Mouse (Mus musculus) forebrain, embryonic 15.5 days (tissue): ENCODE measurements around the gene Lyzl4. TPM values are rescaled to one million over a fixed set of nuclear protein-coding genes. Genes with fewer than 3 reads are reported as not detected.
"Not testable (repeated sequence)": the region's sequence is repeated elsewhere in the genome, so short reads cannot be mapped to it uniquely, and the experiment has no call there.

Experiments
- ATAC-seq: fragments of 200-750 bp; cut with Nextera tagmentation; replicated peaks from 2 replicates; pipeline ENCODE4 v1.8.0; 2017; ENCODE audit warnings: mild to moderate bottlenecking, moderate TSS enrichment, moderate library complexity
- H3K27ac ChIP-seq: fragments of 300-500 bp; sonication (generic); replicated peaks from 2 replicates; pipeline ENCODE4 v1.5.1; 2015; ENCODE audit warnings: mild to moderate bottlenecking, inconsistent platforms
- H3K27me3 ChIP-seq: fragments of 300-500 bp; sonication (generic); 2 replicates; pipeline ENCODE4 v1.6.1; 2015; ENCODE audit warnings: inconsistent platforms
- H3K36me3 ChIP-seq: fragments of 300-500 bp; sonication (generic); 2 replicates; pipeline ENCODE4 v1.6.1; 2015; ENCODE audit warnings: mild to moderate bottlenecking, inconsistent platforms
- H3K4me1 ChIP-seq: fragments of 300-500 bp; sonication (generic); 2 replicates; pipeline ENCODE4 v1.6.1; 2015; ENCODE audit warnings: inconsistent platforms
- H3K4me2 ChIP-seq: fragments of 300-500 bp; sonication (generic); replicated peaks from 2 replicates; pipeline ENCODE4 v1.6.1; 2015; ENCODE audit warnings: mild to moderate bottlenecking, inconsistent platforms
- H3K4me3 ChIP-seq: fragments of 300-500 bp; sonication (generic); 2 replicates; pipeline ENCODE4 v1.5.1; 2015; ENCODE audit warnings: mild to moderate bottlenecking, inconsistent platforms
- H3K9ac ChIP-seq: fragments of 300-500 bp; sonication (generic); replicated peaks from 2 replicates; pipeline ENCODE4 v1.6.1; 2015; ENCODE audit warnings: mild to moderate bottlenecking, inconsistent platforms
- H3K9me3 ChIP-seq: fragments of 300-500 bp; sonication (generic); 2 replicates; pipeline ENCODE4 v1.6.1; 2016; ENCODE audit warnings: inconsistent platforms
- whole genome bisulfite sequencing: fragments of 180-500 bp; shearing (Covaris S2); methylation state at CpG from one replicate; pipeline ENCODE4 v1.1.7; 2015; ENCODE audit warnings: mixed read lengths; 5-methylcytosine and 5-hydroxymethylcytosine counted together
- polyA plus RNA-seq: library from polyadenylated mRNA; unstranded; fragments of >200 nt; fragmentation: Nextera tagmentation; extraction: Ambion mirVana; gene quantifications from 2 replicates; pipeline ENCODE4 v1.2.1, GENCODE M21; 2015

Lyzl4 gene
- polyA plus RNA-seq, 1 experiment from 2014 or later = not detected

- Histone ChIP-seq H3K4me1 (peaks cover 30% of the 10 kb centered on the region), H3K36me3 (no peaks in the 10 kb centered on the region), H3K27ac (no peak overlapping the region), H3K4me2 (no peak overlapping the region), H3K27me3 (no peaks in the 10 kb centered on the region), H3K9me3 (no peaks in the 10 kb centered on the region), H3K9ac (no peak overlapping the region), H3K4me3 (no peak overlapping the region)
- 27% methylated on average over 4 of the region's 4 CpGs for WGBS
- ATAC-seq = peak; percentile 49
These were observed 47.1 kb downstream of the Lyzl4 start for GRCm38 (mm10) chr9:121594771-121595170.

GRCm38 (mm10) chr9:121593768-121594167, 48.1 kb downstream of the Lyzl4 start:
- not testable (repeated sequence) for H3K36me3 ChIP-seq, H3K9me3 ChIP-seq, H3K4me2 ChIP-seq, ATAC-seq, H3K4me3 ChIP-seq, H3K27me3 ChIP-seq, H3K9ac ChIP-seq, H3K27ac ChIP-seq
- WGBS = 85% methylated on average over 3 of the region's 3 CpGs
- peaks cover 27% of the 10 kb centered on the region for H3K4me1 ChIP-seq

GRCm38 (mm10) chr9:121592948-121593550, 48.8 kb downstream of the Lyzl4 start:
- peaks cover 27% of the 10 kb centered on the region for H3K4me1 ChIP-seq
- 0 out of 2 replicates have a peak overlapping the region, but pooled peaks have one; percentile 27 for H3K27ac ChIP-seq
- no peak overlapping the region for H3K4me2 ChIP-seq
- no peaks in the 10 kb centered on the region for H3K9me3 ChIP-seq
- no peaks in the 10 kb centered on the region for H3K27me3 ChIP-seq
- H3K9ac ChIP-seq = no peak overlapping the region
- no peak for ATAC-seq
- WGBS = 37% methylated on average over 13 of the region's 13 CpGs
- H3K36me3 ChIP-seq = no peaks in the 10 kb centered on the region
- no peak overlapping the region for H3K4me3 ChIP-seq

GRCm38 (mm10) chr9:121589533-121589932, 52.4 kb downstream of the Lyzl4 start:
- ATAC-seq = no peak
- Histone ChIP-seq H3K9me3 (no peaks in the 10 kb centered on the region), H3K36me3 (no peaks in the 10 kb centered on the region), H3K4me2 (no peak overlapping the region), H3K4me1 (peaks cover 20% of the 10 kb centered on the region), H3K27me3 (no peaks in the 10 kb centered on the region), H3K4me3 (no peak overlapping the region), H3K9ac (no peak overlapping the region), H3K27ac (no peak overlapping the region)
- 64% methylated on average over 2 of the region's 2 CpGs for WGBS

GRCm38 (mm10) chr9:121574380-121574779, 67.5 kb downstream of the Lyzl4 start:
- H3K36me3 ChIP-seq = no peaks in the 10 kb centered on the region
- H3K27me3 ChIP-seq = no peaks in the 10 kb centered on the region
- H3K4me1 ChIP-seq = no peaks in the 10 kb centered on the region
- no peak overlapping the region for H3K4me3 ChIP-seq
- H3K9ac ChIP-seq = no peak overlapping the region
- no peak for ATAC-seq
- H3K9me3 ChIP-seq = no peaks in the 10 kb centered on the region
- no peak overlapping the region for H3K27ac ChIP-seq
- 72% methylated on average over 5 of the region's 5 CpGs for WGBS
- no peak overlapping the region for H3K4me2 ChIP-seq

GRCm38 (mm10) chr9:121568451-121568850, 73.4 kb downstream of the Lyzl4 start:
- Histone ChIP-seq H3K4me3 (no peak overlapping the region), H3K4me2 (no peak overlapping the region), H3K27me3 (no peaks in the 10 kb centered on the region), H3K9ac (no peak overlapping the region), H3K4me1 (no peaks in the 10 kb centered on the region), H3K9me3 (no peaks in the 10 kb centered on the region), H3K36me3 (no peaks in the 10 kb centered on the region), H3K27ac (no peak overlapping the region)
- no peak for ATAC-seq
- 14% methylated on average over 1 of the region's 1 CpGs for WGBS

- no peaks in the 10 kb centered on the region for H3K27me3 ChIP-seq
- no peak overlapping the region for H3K27ac ChIP-seq
- H3K9ac ChIP-seq = no peak overlapping the region
- H3K36me3 ChIP-seq = no peaks in the 10 kb centered on the region
- 0 out of 2 replicates have a peak, but pooled peaks cover 3% of the 10 kb centered on the region for H3K4me1 ChIP-seq
- no peak overlapping the region for H3K4me2 ChIP-seq
- no peak for ATAC-seq
- H3K9me3 ChIP-seq = no peaks in the 10 kb centered on the region
- 86% methylated on average over 7 of the region's 7 CpGs for WGBS
- no peak overlapping the region for H3K4me3 ChIP-seq
These were observed 75.5 kb downstream of the Lyzl4 start for GRCm38 (mm10) chr9:121566387-121566786.

- Histone ChIP-seq H3K27ac (no peak overlapping the region), H3K9me3 (no peaks in the 10 kb centered on the region), H3K4me3 (no peak overlapping the region), H3K4me2 (no peak overlapping the region), H3K27me3 (no peaks in the 10 kb centered on the region), H3K36me3 (no peaks in the 10 kb centered on the region), H3K4me1 (peaks cover 16% of the 10 kb centered on the region), H3K9ac (no peak overlapping the region)
- WGBS = 82% methylated on average over 7 of the region's 7 CpGs
- ATAC-seq = no peak
These were observed 78.6 kb downstream of the Lyzl4 start for GRCm38 (mm10) chr9:121563276-121563675.

- Histone ChIP-seq H3K4me3 (no peak overlapping the region), H3K9me3 (no peaks in the 10 kb centered on the region), H3K27me3 (no peaks in the 10 kb centered on the region), H3K36me3 (no peaks in the 10 kb centered on the region), H3K9ac (no peak overlapping the region), H3K4me1 (peaks cover 24% of the 10 kb centered on the region), H3K4me2 (no peak overlapping the region), H3K27ac (no peak overlapping the region)
- peak; percentile 71 for ATAC-seq
- WGBS = 12% methylated on average over 7 of the region's 7 CpGs
These were observed 81.4 kb downstream of the Lyzl4 start for GRCm38 (mm10) chr9:121560515-121560914.

- Histone ChIP-seq H3K9me3 (no peaks in the 10 kb centered on the region), H3K36me3 (no peaks in the 10 kb centered on the region), H3K27me3 (no peaks in the 10 kb centered on the region), H3K9ac (no peak overlapping the region), H3K27ac (no peak overlapping the region), H3K4me2 (no peak overlapping the region), H3K4me3 (no peak overlapping the region), H3K4me1 (peaks cover 33% of the 10 kb centered on the region)
- 87% methylated on average over 6 of the region's 6 CpGs for WGBS
- no peak for ATAC-seq
These were observed 83.7 kb downstream of the Lyzl4 start for GRCm38 (mm10) chr9:121558167-121558566.

GRCm38 (mm10) chr9:121556913-121557312, 85.0 kb downstream of the Lyzl4 start:
- no peaks in the 10 kb centered on the region for H3K27me3 ChIP-seq
- H3K9ac ChIP-seq = no peak overlapping the region
- H3K36me3 ChIP-seq = no peaks in the 10 kb centered on the region
- no peaks in the 10 kb centered on the region for H3K9me3 ChIP-seq
- peaks cover 30% of the 10 kb centered on the region for H3K4me1 ChIP-seq
- no peak for ATAC-seq
- no peak overlapping the region for H3K27ac ChIP-seq
- H3K4me3 ChIP-seq = no peak overlapping the region
- no peak overlapping the region for H3K4me2 ChIP-seq
- 78% methylated on average over 5 of the region's 5 CpGs for WGBS

GRCm38 (mm10) chr9:121555395-121556000, 86.4 kb downstream of the Lyzl4 start:
- Histone ChIP-seq H3K4me2 (no peak overlapping the region), H3K9me3 (no peaks in the 10 kb centered on the region), H3K4me1 (peaks cover 27% of the 10 kb centered on the region), H3K9ac (no peak overlapping the region), H3K4me3 (no peak overlapping the region), H3K36me3 (no peaks in the 10 kb centered on the region), H3K27me3 (no peaks in the 10 kb centered on the region), H3K27ac (no peak overlapping the region)
- peak; percentile 68 for ATAC-seq
- 16% methylated on average over 9 of the region's 9 CpGs for WGBS

GRCm38 (mm10) chr9:121553643-121554042, 88.3 kb downstream of the Lyzl4 start:
- H3K4me3 ChIP-seq = no peak overlapping the region
- no peak overlapping the region for H3K4me2 ChIP-seq
- H3K27me3 ChIP-seq = no peaks in the 10 kb centered on the region
- H3K27ac ChIP-seq = no peak overlapping the region
- WGBS = 71% methylated on average over 4 of the region's 4 CpGs
- no peak overlapping the region for H3K9ac ChIP-seq
- ATAC-seq = no peak
- H3K4me1 ChIP-seq = peaks cover 34% of the 10 kb centered on the region
- H3K9me3 ChIP-seq = no peaks in the 10 kb centered on the region
- no peaks in the 10 kb centered on the region for H3K36me3 ChIP-seq
